Mouse (Mus musculus) liver, adult 10 weeks (tissue): ENCODE measurements around the gene Gm20883. TPM values are rescaled to one million over a fixed set of nuclear protein-coding genes. Genes with fewer than 3 reads are reported as not detected.

Experiments used
- polyA plus RNA-seq: library from polyadenylated mRNA; stranded (reverse); fragments of 350-450 nt; fragmentation: Illumina TruSeq; extraction: RNeasy Lipid Tissue Mini Kit (QIAGEN cat#74804); gene quantifications from one replicate; pipeline ENCODE4 v1.2.3, GENCODE M21; 2014; ENCODE audit warnings: low read depth, low replicate concordance

Gm20883 gene
- polyA plus RNA-seq = not detected

DNA sequence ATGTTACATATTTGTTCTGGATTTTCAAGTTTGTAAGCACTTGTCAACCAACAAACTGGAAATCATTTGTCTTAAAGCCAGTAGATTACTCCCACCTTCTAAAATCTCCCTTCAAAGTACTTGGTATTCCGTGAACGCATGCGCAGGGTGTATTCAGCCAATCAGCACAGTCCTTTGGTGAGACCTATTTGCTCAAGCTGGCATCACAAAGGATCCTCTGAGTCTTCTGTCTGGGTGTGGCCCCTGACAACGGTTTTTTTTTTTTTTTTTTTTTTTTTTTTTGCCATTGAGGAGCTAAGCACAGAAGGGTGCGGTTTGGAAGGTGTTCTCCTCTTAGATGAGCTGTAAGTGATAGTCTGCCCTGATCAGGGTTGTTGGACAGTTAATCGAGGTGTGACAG is at the start of gene Gm20883:
TSS of gene Gm20883 (plus strand) at position 301 of the 400 bp plus-strand sequence.

